Mouse (Mus musculus): ENCODE measurements around the gene Ccdc42.

- TF ChIP-seq CTCF (conservative IDR thresholded peaks at IDR 0.05; ENCODE audit: low read length) (no peak), NANOG (IDR thresholded peaks at IDR 0.05; ENCODE audit: borderline replicate concordance, low read length) (no peak), POU5F1 (IDR thresholded peaks at IDR 0.05; ENCODE audit: borderline replicate concordance, low read length) (no peak)
These were observed 54.5 kb downstream of the Ccdc42 start for GRCm38 (mm10) chr11:68641361-68641760.

All from E14TG2a.4 (cell line).